Mouse (Mus musculus) A20 (cell line): Measurements from ENCODE around the gene Mmp24.

Experiments used
- DNase-seq: peaks from one replicate; pipeline ENCODE4 v3.0.0-alpha.2; 2011; ENCODE audit warnings: low read depth, low spot score

Gene Mmp24

GRCm38 (mm10) chr2:155860102-155860501, 85.0 kb downstream of the Mmp24 start:
- DNase-seq = no peak

- no peak for DNase-seq
Observed at GRCm38 (mm10) chr2:155861581-155861980, 86.4 kb downstream of the Mmp24 start.

GRCm38 (mm10) chr2:155862573-155863300, 87.6 kb downstream of the Mmp24 start:
- DNase-seq = no peak

- no peak for DNase-seq
Observed at GRCm38 (mm10) chr2:155863301-155863867, 88.2 kb downstream of the Mmp24 start.
